Mouse (Mus musculus) mesoderm, embryonic 11.5 days (tissue): ENCODE measurements around the gene Sel1l3.
A peak's percentile ranks its signal among the peaks of the same experiment; 100 is the strongest.

ENCODE experiments used
- DNase-seq: peaks from one replicate; pipeline ENCODE4 v3.0.0-alpha.2; 2012; ENCODE audit warnings: low read depth, low spot score

Sel1l3 gene

DNA sequence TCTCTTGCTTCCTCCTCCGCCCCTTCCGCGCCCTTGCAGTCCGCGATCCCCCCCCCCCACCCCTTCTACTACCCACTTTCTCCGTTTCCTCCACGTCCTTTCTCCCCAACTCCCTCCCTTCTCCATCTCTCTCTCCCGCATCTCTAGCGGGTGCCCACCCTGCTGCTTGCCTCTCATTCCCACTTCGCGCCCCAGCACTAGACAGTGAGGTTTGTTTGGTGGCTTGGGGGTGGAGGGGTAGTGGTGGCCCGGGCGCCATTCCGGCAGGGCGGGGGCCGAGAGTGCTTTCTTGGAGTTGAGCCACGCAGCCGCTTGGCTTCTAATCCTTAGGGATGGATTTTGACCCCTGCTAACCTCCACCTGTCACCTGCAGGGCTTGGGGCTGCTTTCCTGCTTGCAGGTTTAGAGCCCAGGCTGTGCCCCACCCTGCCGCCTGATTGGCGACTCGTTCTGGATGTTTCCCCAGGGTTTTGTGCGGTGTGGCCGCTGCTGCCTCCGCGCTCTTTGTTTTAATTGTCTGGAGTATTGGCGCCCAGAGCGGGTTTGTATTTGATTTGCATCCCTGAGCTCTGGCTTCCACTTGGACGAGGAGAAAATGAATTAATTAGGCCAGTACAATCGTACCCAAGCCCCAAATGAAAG is at the start of gene Sel1l3:
Gene Sel1l3 (minus strand): TSS at position 217 of the 642 bp plus-strand sequence.
- DNase-seq: peak; percentile 12

DNA sequence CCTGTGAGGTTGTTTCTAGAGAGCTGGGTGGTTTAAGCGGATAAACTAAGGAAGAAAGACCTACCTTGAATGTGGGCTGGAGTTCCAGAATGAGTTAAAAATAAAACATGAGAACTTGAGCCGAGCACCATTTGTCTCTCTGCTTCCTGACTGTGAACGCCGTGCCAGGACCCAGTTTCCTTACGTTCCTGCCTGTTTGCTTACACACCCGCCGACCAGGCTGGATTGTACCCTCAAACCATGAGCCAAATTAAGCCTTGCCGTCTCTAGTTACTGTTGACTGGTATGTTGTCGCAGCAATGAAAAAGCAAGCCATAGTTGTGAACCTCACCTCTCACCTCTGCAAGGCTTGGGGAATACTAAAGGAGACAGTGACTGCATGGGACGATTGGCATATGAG is 48.3 kb upstream of the Sel1l3 start:
- no peak for DNase-seq

DNA sequence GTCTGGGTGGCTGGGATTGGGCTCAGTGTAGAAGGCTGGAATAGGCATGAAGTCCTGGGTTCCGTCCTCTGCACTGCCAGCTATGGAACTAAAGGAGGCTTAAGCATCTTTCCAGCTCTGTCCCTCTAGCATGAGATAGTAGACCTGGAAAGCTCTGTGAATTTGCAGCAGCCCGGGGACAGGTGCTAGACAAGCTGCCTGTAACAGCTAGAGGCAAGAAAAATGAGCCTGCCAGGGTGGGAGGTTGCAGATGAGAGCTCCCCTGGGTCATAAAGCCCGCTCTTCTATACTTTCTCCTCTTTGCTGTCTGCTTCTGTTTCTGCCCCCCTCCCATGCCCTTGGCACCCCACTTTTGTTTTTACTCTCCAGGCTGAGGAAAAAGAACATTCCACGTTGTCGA is 46.2 kb upstream of the Sel1l3 start:
- no peak for DNase-seq

GRCm38 (mm10) chr5:53258038-53258786 is 44.5 kb upstream of the Sel1l3 start:
- no peak for DNase-seq

DNA sequence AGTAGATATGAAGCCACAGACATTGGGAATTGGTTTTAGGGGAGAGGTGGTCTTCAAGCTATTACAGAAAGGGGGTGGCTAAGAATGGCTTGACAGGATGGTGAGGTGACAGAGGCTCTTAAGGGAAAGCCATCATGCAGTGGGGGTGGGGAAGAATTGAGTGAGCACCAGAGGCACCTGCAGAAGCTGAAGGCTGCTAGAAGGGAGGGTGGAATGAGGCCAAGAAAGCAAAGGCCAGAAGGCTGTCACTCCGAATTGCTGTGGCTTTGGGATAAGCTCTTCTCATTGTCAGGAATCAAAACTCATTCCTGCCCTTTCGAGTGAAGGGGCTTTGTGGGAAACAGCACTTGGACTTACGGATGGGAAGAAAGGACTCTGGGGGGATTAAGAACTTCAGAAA is 41.1 kb upstream of the Sel1l3 start:
- DNase-seq: no peak

GRCm38 (mm10) chr5:53254154-53254553 is 40.4 kb upstream of the Sel1l3 start:
- no peak for DNase-seq

DNA sequence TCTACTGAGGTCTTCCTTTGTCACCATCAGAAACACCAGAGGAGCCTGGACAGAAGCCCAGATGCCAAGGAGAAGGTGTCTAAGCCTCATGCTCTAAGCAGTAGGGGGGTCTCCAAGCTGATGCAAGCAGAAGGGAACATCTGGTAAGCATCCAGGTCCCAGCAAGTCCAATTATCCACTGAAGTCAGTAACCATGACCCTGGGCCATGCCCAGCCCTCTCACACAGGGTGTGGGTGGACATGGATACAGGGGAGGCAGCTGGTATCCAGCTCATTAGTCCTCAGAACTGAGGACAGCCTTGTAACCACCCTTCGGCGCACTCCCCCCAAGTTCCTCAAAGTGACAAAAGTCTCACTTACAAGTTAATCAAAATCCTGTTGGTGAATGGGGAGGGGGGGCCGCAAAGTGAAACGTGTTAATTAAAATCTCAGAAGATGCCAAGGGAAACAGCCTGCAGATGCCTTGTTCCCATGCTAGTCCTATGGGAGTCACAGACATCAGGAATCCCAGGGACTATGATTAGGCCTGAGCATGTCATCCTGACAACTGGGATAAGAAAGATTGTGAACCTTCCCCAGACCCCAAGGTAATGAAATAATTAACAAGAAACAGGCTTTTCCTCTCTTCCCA is 35.8 kb upstream of the Sel1l3 start:
- no peak for DNase-seq

DNA sequence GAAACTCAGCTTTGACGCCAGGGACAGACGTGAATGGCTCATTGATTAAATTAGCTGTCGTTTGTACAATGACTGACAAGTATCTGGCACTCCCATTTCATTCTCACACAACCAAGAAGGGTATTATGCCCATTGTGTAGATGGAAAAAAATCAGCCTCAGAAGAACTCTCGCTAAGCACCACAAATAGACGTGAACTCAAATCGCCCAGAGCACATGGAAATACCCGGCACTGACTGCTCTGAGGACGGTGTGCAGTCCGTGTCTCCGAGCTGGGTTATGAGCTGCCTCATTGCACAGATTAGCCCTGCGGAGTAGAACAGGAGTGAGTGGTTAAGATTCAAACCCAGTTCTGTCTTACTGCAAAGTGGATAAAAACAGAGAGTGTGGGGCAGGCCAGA is 34.8 kb upstream of the Sel1l3 start:
- no peak for DNase-seq

DNA sequence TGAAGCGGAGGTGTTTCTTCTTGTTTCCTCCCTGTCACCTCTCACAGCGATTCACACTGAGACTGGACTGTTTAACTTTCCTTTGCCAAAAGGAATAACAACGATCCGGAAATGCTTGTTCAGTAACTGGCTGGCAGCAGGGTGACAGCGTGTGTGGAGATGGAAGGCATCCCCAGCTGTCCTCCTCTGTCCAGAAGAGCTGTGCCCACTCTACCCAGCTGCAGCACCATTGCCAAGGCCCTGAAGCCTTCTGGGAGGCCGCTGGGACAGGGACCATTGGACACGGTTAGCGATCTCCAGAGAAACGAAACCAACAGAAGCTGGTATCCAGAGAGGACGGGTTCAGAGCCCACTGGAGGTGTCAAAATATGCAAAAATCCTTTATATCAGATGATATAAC is 30.2 kb upstream of the Sel1l3 start:
- DNase-seq: no peak

- no peak for DNase-seq
Measured at GRCm38 (mm10) chr5:53242865-53243499, 29.3 kb upstream of the Sel1l3 start.

- no peak for DNase-seq
Measured at GRCm38 (mm10) chr5:53241963-53242362, 28.2 kb upstream of the Sel1l3 start.

DNA sequence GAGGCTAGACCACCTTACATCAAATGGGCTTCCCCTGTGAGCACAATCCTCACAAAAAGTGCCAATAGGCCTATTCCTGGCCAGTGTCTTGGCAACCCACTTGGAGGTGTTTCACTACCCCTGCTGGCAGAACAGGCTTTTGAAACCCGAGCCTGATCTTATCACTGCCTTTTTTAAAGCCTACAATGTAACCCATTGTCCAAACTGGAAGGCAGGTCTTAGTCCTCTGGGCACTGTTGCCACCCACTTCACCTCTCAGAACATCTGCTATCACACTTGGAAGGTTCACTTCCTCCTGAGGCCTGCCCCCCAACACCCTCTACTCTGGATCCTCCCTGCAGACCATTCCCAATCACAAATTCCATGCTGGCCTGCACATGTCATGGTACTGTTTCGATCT is 27.4 kb upstream of the Sel1l3 start:
- no peak for DNase-seq

- DNase-seq: peak; percentile 24
Measured at GRCm38 (mm10) chr5:53239831-53240440, 26.2 kb upstream of the Sel1l3 start.

DNA sequence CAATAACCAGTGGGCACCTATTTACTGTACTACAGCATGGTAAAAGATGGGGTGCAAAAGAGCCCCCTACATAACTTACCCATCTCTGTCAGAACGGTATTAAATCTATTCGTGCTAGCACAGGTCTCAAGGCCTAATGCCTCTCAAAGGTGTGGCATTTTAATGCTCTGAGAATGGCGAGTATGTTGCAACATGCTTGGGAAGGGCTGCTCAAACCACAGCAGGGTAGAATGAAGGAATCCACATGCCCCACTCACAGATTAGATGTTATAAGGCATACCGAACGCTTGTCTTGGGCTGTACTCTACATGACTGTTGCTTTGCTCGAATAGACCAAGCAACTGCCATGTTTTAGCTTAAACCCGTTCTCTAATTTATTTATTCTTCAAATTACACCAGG is 25.5 kb upstream of the Sel1l3 start:
- DNase-seq: no peak

DNA sequence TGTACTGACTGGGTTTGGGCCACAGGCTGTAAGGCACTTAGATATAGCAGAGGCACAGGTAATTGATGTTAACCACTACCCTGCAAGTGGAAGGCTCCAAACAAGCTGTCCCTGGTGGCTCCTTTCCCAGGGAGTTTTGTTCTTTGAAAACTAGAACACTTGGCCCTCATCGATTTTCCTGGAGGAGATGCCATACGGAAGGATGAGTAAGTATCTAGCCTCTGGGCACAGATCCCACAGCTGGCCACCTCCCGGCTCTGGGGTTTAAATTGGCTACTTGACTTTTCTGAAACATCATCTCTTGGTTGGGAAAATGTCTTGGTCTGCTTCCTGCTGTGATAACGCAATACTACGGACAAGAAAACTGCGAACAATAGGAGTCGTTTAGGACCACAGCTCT is 25.0 kb upstream of the Sel1l3 start:
- no peak for DNase-seq

- no peak for DNase-seq
Measured at GRCm38 (mm10) chr5:53236749-53237148, 23.0 kb upstream of the Sel1l3 start.

DNA sequence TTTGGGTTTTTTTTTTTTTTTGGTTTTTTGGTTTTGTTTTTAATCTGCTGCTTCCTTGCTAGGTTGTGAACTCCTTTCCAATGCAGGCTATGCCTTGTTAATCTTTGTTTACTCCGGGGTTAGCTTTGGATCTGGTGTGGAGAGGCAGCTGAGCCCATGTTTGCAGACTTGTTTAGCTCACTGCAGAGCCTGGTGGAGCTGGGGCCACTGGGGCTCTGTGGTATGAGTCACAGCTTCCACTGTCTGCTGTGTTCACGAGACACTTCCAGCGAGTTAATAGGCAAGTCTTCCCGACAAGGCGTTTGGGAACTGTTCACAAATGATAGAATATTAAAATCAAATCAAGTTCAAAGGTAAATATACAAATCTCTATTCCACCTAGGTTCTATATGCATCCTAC is 22.4 kb upstream of the Sel1l3 start:
- no peak for DNase-seq

- DNase-seq: no peak
Measured at GRCm38 (mm10) chr5:53235551-53235950, 21.8 kb upstream of the Sel1l3 start.

DNA sequence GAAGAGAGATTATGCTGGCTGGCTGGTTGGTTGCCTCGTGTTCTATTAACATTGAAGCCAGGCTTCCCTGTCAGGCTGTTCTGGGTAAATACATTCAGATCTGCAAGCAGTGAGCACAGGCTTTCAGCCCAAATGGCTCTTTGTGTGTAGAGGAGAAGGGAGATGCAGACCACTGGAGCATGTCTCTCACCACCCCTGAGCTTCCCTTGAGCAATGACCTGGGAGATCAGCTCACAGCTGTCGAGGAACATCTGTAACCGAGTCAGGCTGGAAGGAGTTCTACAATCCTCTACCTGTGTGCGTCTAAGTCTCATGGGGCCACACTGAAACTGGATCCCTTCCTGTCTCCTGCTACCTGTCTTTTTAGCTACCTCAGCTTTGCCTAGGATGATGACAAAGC is 16.8 kb upstream of the Sel1l3 start:
- no peak for DNase-seq

DNA sequence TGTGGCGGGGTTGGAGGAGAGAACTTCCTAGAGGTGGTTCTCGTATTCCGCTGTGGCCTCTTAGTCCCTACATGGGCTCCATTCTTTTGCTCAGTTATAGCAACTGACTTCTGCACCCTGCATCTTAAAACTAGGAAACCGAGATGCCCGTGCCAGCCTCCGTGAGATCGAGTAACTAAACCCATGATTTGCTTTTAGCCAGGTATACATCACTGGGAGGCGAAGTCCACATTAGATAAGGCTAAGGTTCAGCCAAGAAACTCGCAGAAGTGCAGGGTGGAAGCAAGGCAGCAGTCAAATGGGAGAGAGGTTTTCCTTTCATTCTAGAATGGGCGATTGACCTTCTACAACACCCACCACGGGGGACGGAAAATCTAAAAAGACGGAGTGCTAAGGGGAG is 11.7 kb upstream of the Sel1l3 start:
- no peak for DNase-seq

DNA sequence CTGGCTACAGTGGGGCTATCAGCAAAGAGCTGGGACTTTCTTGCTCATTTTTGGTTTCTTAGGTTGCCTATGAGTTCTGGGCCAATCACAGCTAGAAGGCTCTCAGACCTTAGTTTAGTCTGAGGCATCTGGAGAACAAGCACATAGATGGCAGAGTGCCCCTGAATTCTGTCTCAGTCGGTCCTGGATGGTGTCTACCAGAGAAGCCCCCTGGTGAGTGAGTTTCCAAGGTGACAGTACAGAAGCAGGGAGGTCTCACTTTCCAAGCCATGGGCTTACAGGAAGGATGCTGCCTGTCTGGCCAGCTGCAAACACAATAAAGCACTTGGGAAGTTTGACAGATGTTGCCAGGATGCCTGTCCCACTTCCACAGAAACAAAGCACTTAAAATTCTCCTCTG is 1.1 kb upstream of the Sel1l3 start:
- peak; percentile 27 for DNase-seq

- no peak for DNase-seq
Measured at GRCm38 (mm10) chr5:53214362-53214761, 635 bp upstream of the Sel1l3 start.
